Mouse (Mus musculus) stomach, postnatal 0 days (tissue): ENCODE results near the gene Men1. TPM values are rescaled to one million over a fixed set of nuclear protein-coding genes. Genes with fewer than 3 reads are reported as not detected.

ENCODE experiments used
- ATAC-seq: fragments of 200-750 bp; cut with Nextera tagmentation; 2 replicates; pipeline ENCODE4 v1.8.0; 2017; ENCODE audit not compliant: low FRiP score, low TSS enrichment
- DNase-seq: peaks from one replicate; pipeline ENCODE4 v3.0.0-alpha.2; 2016; ENCODE audit warnings: low spot score
- H3K27ac ChIP-seq: fragments of 300-500 bp; sonication (generic); replicated peaks from 2 replicates; pipeline ENCODE4 v1.5.1; 2014; ENCODE audit warnings: mild to moderate bottlenecking, control low read depth
- H3K27me3 ChIP-seq: fragments of 300-500 bp; sonication (generic); 2 replicates; pipeline ENCODE4 v1.6.1; 2014; ENCODE audit warnings: low read length; ENCODE audit not compliant: control insufficient read depth, insufficient read depth
- H3K36me3 ChIP-seq: fragments of 300-500 bp; sonication (generic); 2 replicates; pipeline ENCODE4 v1.6.1; 2014; ENCODE audit warnings: low read length, mixed read lengths; ENCODE audit not compliant: control insufficient read depth, insufficient read depth
- H3K4me1 ChIP-seq: fragments of 300-500 bp; sonication (generic); replicated peaks from 2 replicates; pipeline ENCODE4 v1.6.1; 2014; ENCODE audit warnings: antibody characterized with exemption; ENCODE audit not compliant: control insufficient read depth, insufficient read depth
- H3K4me2 ChIP-seq: fragments of 300-500 bp; sonication (generic); replicated peaks from 2 replicates; pipeline ENCODE4 v1.6.1; 2014; ENCODE audit warnings: low read depth, mild to moderate bottlenecking, control low read depth, moderate library complexity
- H3K4me3 ChIP-seq: fragments of 300-500 bp; sonication (generic); 2 replicates; pipeline ENCODE4 v1.5.1; 2014; ENCODE audit warnings: low read depth, low read length, control low read depth
- H3K9ac ChIP-seq: fragments of 300-500 bp; sonication (generic); 2 replicates; pipeline ENCODE4 v1.6.1; 2014; ENCODE audit warnings: mild to moderate bottlenecking, low read length, control low read depth, mixed read lengths
- H3K9me3 ChIP-seq: fragments of 300-500 bp; sonication (generic); 2 replicates; pipeline ENCODE4 v1.6.1; 2016; ENCODE audit warnings: low read length; ENCODE audit not compliant: control insufficient read depth
- CTCF ChIP-seq: IDR thresholded peaks from 2 replicates; pipeline ENCODE4 v1.5.1; 2016; ENCODE audit warnings: antibody characterized with exemption, low read depth, mild to moderate bottlenecking, moderate library complexity
- EP300 ChIP-seq: optimal IDR thresholded peaks from 2 replicates; pipeline ENCODE3; 2016; ENCODE audit warnings: antibody characterized with exemption
- WGBS: fragments of 180-500 bp; shearing (Covaris S2); extraction: QIAGEN DNeasy Blood & Tissue Kit; methylation state at CpG from one replicate; pipeline ENCODE4 v1.1.7; 2014; 5-methylcytosine and 5-hydroxymethylcytosine counted together
- polyA plus RNA-seq: library from polyadenylated mRNA; unstranded; fragments of >200 nt; fragmentation: Nextera tagmentation; extraction: Ambion mirVana; gene quantifications from 2 replicates; pipeline ENCODE4 v1.2.1, GENCODE M21; 2015

Men1 gene
- polyA plus RNA-seq, 1 experiment from 2014 or later: 27.1 TPM

- WGBS: 89% methylated on average over 12 of the region's 12 CpGs
- no peak for TF ChIP-seq EP300
- TF ChIP-seq CTCF: no peak
- Histone ChIP-seq H3K4me2 (no peak overlapping the region), H3K4me1 (no peaks in the 10 kb centered on the region), H3K36me3 (peaks cover 42% of the 10 kb centered on the region), H3K9ac (no peak overlapping the region), H3K9me3 (no peaks in the 10 kb centered on the region), H3K27me3 (no peaks in the 10 kb centered on the region), H3K4me3 (no peak overlapping the region), H3K27ac (no peak overlapping the region)
- ATAC-seq (no peak), DNase-seq (no peak)
Observed at GRCm38 (mm10) chr19:6318145-6318544, 16.6 kb upstream of the Men1 start.

- Histone ChIP-seq H3K9me3 (no peaks in the 10 kb centered on the region), H3K27ac (peak overlapping the region; percentile 82), H3K4me3 (no peak overlapping the region), H3K36me3 (peaks cover 25% of the 10 kb centered on the region), H3K4me1 (no peaks in the 10 kb centered on the region), H3K9ac (peak overlapping the region; percentile 41; the same call in 1 of the 2 replicates), H3K27me3 (no peaks in the 10 kb centered on the region), H3K4me2 (no peak overlapping the region)
- peak; percentile 60 for ATAC-seq
- 44% methylated on average over 8 of the region's 8 CpGs for WGBS
- TF ChIP-seq CTCF (no peak), EP300 (no peak)
- peak; percentile 47 for DNase-seq
Observed at GRCm38 (mm10) chr19:6321358-6321757, 13.4 kb upstream of the Men1 start.

GRCm38 (mm10) chr19:6321786-6322621 is 12.8 kb upstream of the Men1 start:
- peak; percentile 63 for DNase-seq
- ATAC-seq: peak; percentile 82
- peak overlapping the region; percentile 41; the same call in 1 of the 2 replicates for H3K9ac ChIP-seq
- WGBS: 49% methylated on average over 33 of the region's 33 CpGs
- H3K36me3 ChIP-seq: peaks cover 19% of the 10 kb centered on the region
- no peaks in the 10 kb centered on the region for H3K4me1 ChIP-seq
- H3K27me3 ChIP-seq: no peaks in the 10 kb centered on the region
- no peak for TF ChIP-seq CTCF
- no peak for TF ChIP-seq EP300
- no peak overlapping the region for H3K4me3 ChIP-seq
- H3K27ac ChIP-seq: peak overlapping the region; percentile 82
- peak overlapping the region; percentile 27 for H3K4me2 ChIP-seq
- no peaks in the 10 kb centered on the region for H3K9me3 ChIP-seq

GRCm38 (mm10) chr19:6324751-6325150 is 10.0 kb upstream of the Men1 start:
- Histone ChIP-seq H3K4me2 (no peak overlapping the region), H3K27me3 (no peaks in the 10 kb centered on the region), H3K9ac (no peak overlapping the region), H3K27ac (no peak overlapping the region), H3K36me3 (peaks cover 3% of the 10 kb centered on the region; the same call in 1 of the 2 replicates), H3K4me3 (no peak overlapping the region), H3K9me3 (no peaks in the 10 kb centered on the region), H3K4me1 (no peaks in the 10 kb centered on the region)
- DNase-seq: no peak
- 78% methylated on average over 9 of the region's 9 CpGs for WGBS
- TF ChIP-seq CTCF (no peak), EP300 (no peak)
- no peak for ATAC-seq

- Histone ChIP-seq H3K9me3 (no peaks in the 10 kb centered on the region), H3K9ac (no peak overlapping the region; the same call in 1 of the 2 replicates), H3K4me2 (no peak overlapping the region), H3K36me3 (no peaks in the 10 kb centered on the region), H3K27ac (no peak overlapping the region), H3K27me3 (no peaks in the 10 kb centered on the region), H3K4me3 (no peak overlapping the region), H3K4me1 (no peaks in the 10 kb centered on the region)
- WGBS: 43% methylated on average over 5 of the region's 5 CpGs
- no peak for DNase-seq
- no peak for ATAC-seq
- TF ChIP-seq CTCF: no peak
- TF ChIP-seq EP300: no peak
Observed at GRCm38 (mm10) chr19:6331178-6331577, 3.6 kb upstream of the Men1 start.
